Mouse (Mus musculus) adrenal gland, adult (tissue): ENCODE measurements around the gene Mapkap1.

Source experiments
- DNase-seq, 2 experiments: peaks; one replicate each; pipeline ENCODE4 v3.0.0; 2022 to 2023; ENCODE audit warnings: low spot score in 1 of 2; ENCODE audit not compliant: inconsistent age in 2 of 2

Mapkap1 gene

DNA sequence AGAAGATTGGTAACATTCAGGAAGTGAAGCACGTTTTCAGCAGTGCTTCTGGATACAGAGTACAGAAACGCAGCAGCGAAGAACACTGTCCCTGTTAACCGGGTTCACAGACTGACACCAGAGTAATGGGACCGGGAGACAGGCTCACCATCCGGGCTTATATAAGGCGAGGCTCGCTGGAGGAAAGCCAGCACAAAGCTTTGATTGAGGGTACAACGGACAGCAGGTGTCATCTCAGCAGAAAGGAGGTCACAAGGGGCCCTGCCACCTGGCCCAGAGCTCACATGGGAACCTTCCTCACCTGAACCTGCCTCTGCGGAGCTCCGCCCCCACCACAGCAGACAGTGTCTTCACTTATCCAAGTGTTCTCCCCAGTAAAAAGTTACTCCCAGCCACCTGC is 267.3 kb downstream of the Mapkap1 start:
- DNase-seq, result no peak
